Mouse (Mus musculus) liver, adult 2 months (tissue): ENCODE results near the gene Prpf40a.

Experiments used
- CTCF ChIP-seq: fragments of 200-500 bp; IDR thresholded peaks from 2 replicates; pipeline ENCODE4 v1.5.1; 2011; ENCODE audit warnings: low read depth, low read length, control low read depth
- POLR2A ChIP-seq: fragments of 200-500 bp; IDR thresholded peaks from 2 replicates; pipeline ENCODE4 v1.6.1; 2011; ENCODE audit warnings: low read length, control low read depth; ENCODE audit not compliant: insufficient read depth; ENCODE audit errors: extremely low read depth

- TF ChIP-seq POLR2A (no peak), CTCF (peak; percentile 40)
Measured at GRCm38 (mm10) chr2:53204373-53205274, 13.5 kb upstream of the Prpf40a start.
